Mouse (Mus musculus) kidney, postnatal 0 days (tissue): ENCODE results near the gene Borcs6. TPM values are rescaled to one million over a fixed set of nuclear protein-coding genes. Genes with fewer than 3 reads are reported as not detected.

Source experiments
- ATAC-seq: fragments of 200-750 bp; cut with Nextera tagmentation; replicated peaks from 2 replicates; pipeline ENCODE4 v1.8.0; 2017; ENCODE audit warnings: low read depth, moderate number of reproducible peaks, moderate TSS enrichment, moderate library complexity; ENCODE audit not compliant: low FRiP score
- DNase-seq: peaks from one replicate; pipeline ENCODE4 v3.0.0-alpha.2; 2016; ENCODE audit warnings: low spot score
- H3K27ac ChIP-seq: fragments of 300-500 bp; sonication (generic); 2 replicates; pipeline ENCODE4 v1.5.1; 2014; ENCODE audit warnings: mild to moderate bottlenecking
- H3K27me3 ChIP-seq: fragments of 300-500 bp; sonication (generic); 2 replicates; pipeline ENCODE4 v1.6.1; 2014; ENCODE audit warnings: low read length, mixed read lengths; ENCODE audit not compliant: insufficient read depth
- H3K36me3 ChIP-seq: fragments of 300-500 bp; sonication (generic); 2 replicates; pipeline ENCODE4 v1.6.1; 2014; ENCODE audit warnings: low read length, mixed read lengths; ENCODE audit not compliant: insufficient read depth
- H3K4me1 ChIP-seq: fragments of 300-500 bp; sonication (generic); replicated peaks from 2 replicates; pipeline ENCODE4 v1.6.1; 2014; ENCODE audit warnings: antibody characterized with exemption, low read length, mixed read lengths; ENCODE audit not compliant: insufficient read depth
- H3K4me2 ChIP-seq: fragments of 300-500 bp; sonication (generic); 2 replicates; pipeline ENCODE4 v1.6.1; 2014; ENCODE audit warnings: mild to moderate bottlenecking, low read length, moderate library complexity, mixed read lengths
- H3K4me3 ChIP-seq: fragments of 300-500 bp; sonication (generic); replicated peaks from 2 replicates; pipeline ENCODE4 v1.5.1; 2014; ENCODE audit warnings: low read depth, low read length
- H3K9ac ChIP-seq: fragments of 300-500 bp; sonication (generic); 2 replicates; pipeline ENCODE4 v1.6.1; 2014; ENCODE audit warnings: low read depth, low read length
- H3K9me3 ChIP-seq: fragments of 300-500 bp; sonication (generic); replicated peaks from 2 replicates; pipeline ENCODE4 v1.6.1; 2016; ENCODE audit warnings: low read length, inconsistent platforms, mixed read lengths
- CTCF ChIP-seq: IDR thresholded peaks from 2 replicates; pipeline ENCODE4 v1.5.1; 2016; ENCODE audit warnings: antibody characterized with exemption, low read depth, mild to moderate bottlenecking, moderate library complexity
- WGBS: fragments of 180-500 bp; shearing (Covaris S2); extraction: QIAGEN DNeasy Blood & Tissue Kit; methylation state at CpG from one replicate; pipeline ENCODE4 v1.1.7; 2014; 5-methylcytosine and 5-hydroxymethylcytosine counted together
- polyA plus RNA-seq: library from polyadenylated mRNA; unstranded; fragments of >200 nt; fragmentation: Nextera tagmentation; extraction: Ambion mirVana; gene quantifications from 2 replicates; pipeline ENCODE4 v1.2.1, GENCODE M21; 2015

The Borcs6 gene
- polyA plus RNA-seq, 1 experiment from 2014 or later, result 13.3 TPM

DNA sequence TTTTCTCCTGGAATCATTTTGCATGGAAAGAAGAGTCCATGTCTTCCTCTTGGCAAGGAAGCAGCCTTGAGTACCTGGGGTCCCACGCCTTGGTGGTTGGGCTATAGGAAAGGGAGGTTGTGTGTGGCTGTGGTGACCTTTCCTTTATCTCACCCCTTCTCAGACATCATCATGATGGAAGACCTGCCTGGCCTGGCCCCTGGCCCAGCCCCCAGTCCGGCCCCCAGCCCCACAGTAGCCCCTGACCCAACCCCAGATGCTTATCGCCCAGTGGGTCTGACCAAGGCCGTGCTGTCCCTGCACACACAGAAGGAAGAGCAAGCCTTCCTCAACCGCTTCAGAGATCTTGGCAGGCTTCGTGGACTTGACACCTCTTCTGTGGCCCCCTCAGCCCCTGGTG, 45.7 kb downstream of the Borcs6 start:
- DNase-seq (no peak), ATAC-seq (no peak)
- no peak overlapping the region for H3K9ac ChIP-seq
- H3K4me1 ChIP-seq, result peaks cover 5% of the 10 kb centered on the region; the same call in 1 of the 2 replicates
- no peaks in the 10 kb centered on the region for H3K9me3 ChIP-seq
- no peak overlapping the region for H3K4me3 ChIP-seq
- no peak for TF ChIP-seq CTCF
- no peak overlapping the region for H3K4me2 ChIP-seq
- H3K27ac ChIP-seq, result no peak overlapping the region
- H3K36me3 ChIP-seq, result peaks cover 89% of the 10 kb centered on the region
- WGBS, result 86% methylated on average over 6 of the region's 6 CpGs
- H3K27me3 ChIP-seq, result no peaks in the 10 kb centered on the region

DNA sequence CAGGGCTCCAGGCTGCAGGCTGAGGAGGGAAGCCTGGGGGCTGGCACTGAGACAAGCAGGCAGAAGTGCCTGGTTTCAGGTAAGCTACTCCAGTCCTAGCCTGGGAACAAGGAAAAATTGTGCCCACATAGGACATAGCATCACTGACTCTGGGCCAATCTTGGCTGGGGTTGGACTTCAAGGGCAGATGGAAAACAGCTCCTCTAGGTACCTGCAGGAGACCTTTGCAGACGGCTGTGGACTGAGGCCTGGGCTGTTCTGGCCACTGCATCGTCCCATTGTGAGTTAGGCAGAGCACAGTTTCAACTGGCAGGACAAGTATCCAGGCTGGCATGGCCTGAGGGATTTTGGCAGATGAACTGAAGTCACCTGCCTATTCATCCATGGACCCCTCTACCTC, 46.3 kb downstream of the Borcs6 start:
- TF ChIP-seq CTCF, result no peak
- 73% methylated on average over 2 of the region's 2 CpGs for WGBS
- no peak for DNase-seq
- Histone ChIP-seq H3K9ac (no peak overlapping the region), H3K27ac (no peak overlapping the region), H3K4me2 (no peak overlapping the region), H3K4me1 (no peaks in the 10 kb centered on the region; the same call in 1 of the 2 replicates), H3K9me3 (no peaks in the 10 kb centered on the region), H3K36me3 (peaks cover 86% of the 10 kb centered on the region), H3K27me3 (no peaks in the 10 kb centered on the region), H3K4me3 (no peak overlapping the region)
- ATAC-seq, result no peak

DNA sequence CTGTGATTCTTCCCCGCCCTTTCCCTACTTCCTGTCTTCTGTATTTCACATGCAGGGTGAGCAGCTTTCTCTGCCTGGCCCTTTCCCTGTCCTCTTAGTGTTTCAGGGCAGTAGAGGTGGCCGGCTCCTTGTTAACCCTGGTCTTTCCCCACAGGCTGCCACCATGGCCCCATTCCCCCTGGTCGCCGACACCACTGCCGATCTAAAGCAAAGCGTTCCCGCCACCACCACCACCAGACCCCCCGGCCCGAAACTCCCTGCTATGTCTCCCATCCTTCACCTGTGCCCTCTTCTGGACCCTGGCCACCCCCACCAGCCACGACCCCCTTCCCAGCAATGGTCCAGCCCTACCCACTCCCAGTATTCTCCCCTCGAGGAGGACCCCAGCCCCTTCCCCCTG, 46.8 kb downstream of the Borcs6 start:
- no peak for TF ChIP-seq CTCF
- Histone ChIP-seq H3K27me3 (no peaks in the 10 kb centered on the region), H3K4me2 (no peak overlapping the region), H3K4me3 (no peak overlapping the region), H3K9me3 (no peaks in the 10 kb centered on the region), H3K27ac (no peak overlapping the region), H3K4me1 (peaks cover 1% of the 10 kb centered on the region; the same call in 1 of the 2 replicates), H3K36me3 (peaks cover 81% of the 10 kb centered on the region), H3K9ac (no peak overlapping the region)
- DNase-seq (no peak), ATAC-seq (no peak)
- WGBS, result 93% methylated on average over 11 of the region's 11 CpGs

DNA sequence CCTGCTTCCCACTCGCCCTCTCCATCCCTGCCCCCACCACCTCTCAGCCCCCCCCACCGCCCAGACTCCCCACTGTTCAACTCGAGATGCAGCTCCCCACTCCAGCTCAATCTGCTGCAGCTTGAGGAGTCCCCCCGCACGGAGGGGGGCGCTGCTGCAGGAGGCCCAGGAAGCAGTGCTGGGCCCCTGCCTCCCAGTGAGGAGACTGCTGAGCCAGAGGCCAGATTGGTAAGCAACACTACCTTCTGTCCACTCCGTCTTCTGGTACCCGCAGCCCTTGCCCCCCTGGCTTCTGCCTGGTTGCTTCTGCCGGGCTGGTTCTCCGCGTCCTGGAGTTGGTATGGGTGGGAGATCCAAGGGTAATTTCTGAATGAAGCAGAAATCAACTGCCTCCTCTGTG, 47.3 kb downstream of the Borcs6 start:
- no peak for ATAC-seq
- 89% methylated on average over 11 of the region's 11 CpGs for WGBS
- Histone ChIP-seq H3K27ac (no peak overlapping the region), H3K4me2 (no peak overlapping the region), H3K4me3 (no peak overlapping the region), H3K36me3 (peaks cover 75% of the 10 kb centered on the region), H3K27me3 (no peaks in the 10 kb centered on the region), H3K9me3 (no peaks in the 10 kb centered on the region), H3K9ac (no peak overlapping the region), H3K4me1 (peaks cover 4% of the 10 kb centered on the region; the same call in 1 of the 2 replicates)
- DNase-seq, result no peak
- no peak for TF ChIP-seq CTCF

DNA sequence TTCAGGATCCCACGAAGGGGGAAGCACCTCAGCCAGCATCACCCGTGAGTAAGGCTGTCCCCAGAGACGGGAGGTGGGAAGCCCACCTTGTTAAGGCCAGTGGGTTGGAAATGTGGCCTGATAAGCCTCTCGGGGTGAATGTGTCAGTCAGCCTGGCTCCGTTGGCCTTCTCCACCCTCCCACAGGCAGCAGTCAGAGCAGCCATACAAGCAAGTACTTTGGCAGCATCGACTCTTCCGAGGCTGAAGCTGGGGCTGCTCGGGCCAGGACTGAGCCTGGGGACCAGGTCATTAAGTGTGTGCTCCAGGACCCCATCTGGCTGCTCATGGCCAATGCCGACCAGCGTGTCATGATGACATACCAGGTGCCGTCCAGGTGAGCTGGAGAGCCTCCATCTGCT, 48.2 kb downstream of the Borcs6 start:
- ATAC-seq (no peak), DNase-seq (no peak)
- H3K36me3 ChIP-seq, result peaks cover 67% of the 10 kb centered on the region
- 85% methylated on average over 11 of the region's 11 CpGs for WGBS
- H3K27ac ChIP-seq, result no peak overlapping the region
- H3K4me1 ChIP-seq, result peaks cover 4% of the 10 kb centered on the region; the same call in 1 of the 2 replicates
- H3K4me3 ChIP-seq, result no peak overlapping the region
- H3K27me3 ChIP-seq, result no peaks in the 10 kb centered on the region
- TF ChIP-seq CTCF, result no peak
- no peak overlapping the region for H3K4me2 ChIP-seq
- no peak overlapping the region for H3K9ac ChIP-seq
- no peaks in the 10 kb centered on the region for H3K9me3 ChIP-seq

DNA sequence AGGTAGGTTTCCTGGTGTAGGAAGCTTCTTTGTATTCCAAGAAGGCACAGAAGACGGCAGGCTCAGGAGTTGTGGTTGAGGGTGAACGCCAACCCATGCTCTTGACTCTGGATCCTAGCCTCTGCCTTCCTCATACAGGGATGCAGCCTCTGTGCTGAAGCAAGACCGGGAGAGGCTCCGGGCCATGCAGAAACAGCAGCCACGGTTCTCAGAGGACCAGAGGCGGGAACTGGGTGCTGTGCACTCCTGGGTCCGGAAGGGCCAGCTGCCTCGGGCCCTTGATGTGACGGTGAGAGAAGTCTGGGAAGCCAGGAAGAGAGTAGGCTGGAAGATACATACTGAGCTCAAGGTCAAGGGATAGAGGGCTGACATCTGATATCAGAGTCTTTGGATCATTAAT, 48.7 kb downstream of the Borcs6 start:
- no peak for TF ChIP-seq CTCF
- Histone ChIP-seq H3K9ac (no peak overlapping the region), H3K27ac (no peak overlapping the region), H3K4me2 (no peak overlapping the region), H3K9me3 (no peaks in the 10 kb centered on the region), H3K27me3 (no peaks in the 10 kb centered on the region), H3K36me3 (peaks cover 61% of the 10 kb centered on the region), H3K4me3 (no peak overlapping the region), H3K4me1 (peaks cover 4% of the 10 kb centered on the region; the same call in 1 of the 2 replicates)
- no peak for ATAC-seq
- no peak for DNase-seq
- 79% methylated on average over 9 of the region's 9 CpGs for WGBS
